17 mouse cellular contexts compared by ENCODE assay signal in genomic region chr7:31125116-31125515, GRCm38 (mm10). TPM values are rescaled to one million over a fixed set of nuclear protein-coding genes. Genes with fewer than 3 reads are reported as not detected.
DNase-seq lines count a peak whose midpoint lies in the region; ATAC-seq lines count a peak whose summit lies in the region.
"Had no signal": no experiment of that assay in that cellular context is flagged by ENCODE, and none has a peak within 500 bp of the region (broad histone marks: within the 10 kb centered on the region; RNA-seq: fewer than 3 reads in every experiment).

No protein-coding gene starts in this region.

- no peak for DNase-seq in cerebellum, postnatal 4 days (ENCODE audit: low spot score in 2 of 2)
- peak; percentile 92 for DNase-seq in brain, adult 2 months (ENCODE audit: low read depth, low spot score)
- DNase-seq in cerebellum, adult 9-11 months: peak; percentile 92
- DNase-seq in spleen, postnatal 4 days (ENCODE audit: low spot score in 2 of 2): no peak
- DNase-seq in ovary, postnatal 10 days (ENCODE audit: low spot score): no peak
- DNase-seq in B cell, adult 2 months: no peak
- DNase-seq: heart, adult 11 months; heart, postnatal 4 days; right cerebral cortex, postnatal 25 days; thymus, postnatal 14 days had no signal

- peak; percentile 19; the same call in 1 of the 2 replicates for ATAC-seq in cerebellum, adult (ENCODE audit: insufficient number of reproducible peaks, low FRiP score, low TSS enrichment)
- peak; percentile 34 to 42; a peak in 3 of 4 replicates for ATAC-seq in hematopoietic stem cell, adult 5-6 weeks (replicated peaks in 1 of 2; ENCODE audit: insufficient read depth in 1 of 2, low FRiP score in 2 of 2, low TSS enrichment in 1 of 2, low read depth in 1 of 2, poor library complexity in 2 of 2, severe bottlenecking in 2 of 2)
- ATAC-seq: forebrain, embryonic 14.5 days; inflammation-experienced regulatory T-cells, adult 6 months; lung, postnatal 0 days had no signal

RNA-seq across cellular contexts. Expression of gene Scn1b, which starts 1.7 kb away (rescaled TPM):
- total RNA-seq in hematopoietic stem cell, adult 5-6 weeks (2017): 4.8 and 6.6 TPM in 2 replicates
- total RNA-seq: megakaryocyte-erythroid progenitor cell, adult 5-6 weeks; MEL had no signal

RNA-seq across cellular contexts. Expression of gene Hpn, which starts 10.0 kb away (rescaled TPM):
- 4.3 and 13.0 TPM in 2 replicates for total RNA-seq in hematopoietic stem cell, adult 5-6 weeks (2017)

RNA-seq across cellular contexts. Expression of gene Gramd1a, which starts 30.6 kb away (rescaled TPM):
- 89.4 and 90.0 TPM in 2 replicates for total RNA-seq in hematopoietic stem cell, adult 5-6 weeks (2017)

RNA-seq across cellular contexts. Expression of gene Fxyd3, which starts 48.6 kb away (rescaled TPM):
- not detected in 2 replicates for total RNA-seq in hematopoietic stem cell, adult 5-6 weeks (2017)
- total RNA-seq: megakaryocyte-erythroid progenitor cell, adult 5-6 weeks; MEL had no signal

Comparison
In these comparisons a context has a peak if more than half of its experiments do, and no peak if none do; other contexts are left out.
1. DNase-seq: peak in brain, adult 2 months (single experiment) and cerebellum, adult 9-11 months (single experiment); none in cerebellum, postnatal 4 days (0 of 2), spleen, postnatal 4 days (0 of 2), ovary, postnatal 10 days (single experiment) and B cell, adult 2 months (0 of 2).